Mouse (Mus musculus) gastrocnemius, adult 2 months (tissue): ENCODE measurements around the gene Acnat1. TPM values are rescaled to one million over a fixed set of nuclear protein-coding genes. Genes with fewer than 3 reads are reported as not detected.

ENCODE experiments used
- total RNA-seq, 2 experiments: library from RNA; stranded (reverse); gene quantifications; 2 replicates each; pipeline ENCODE4 v1.2.3; 2021

Acnat1 gene
- total RNA-seq, 2 experiments from 2014 or later, result not detected

Other genes with a start within 250 kb of the Acnat1 start
- not detected for gene Acnat2, start 65.8 kb downstream of the Acnat1 start, total RNA-seq
- gene Baat, start 32.6 kb upstream of the Acnat1 start, total RNA-seq, result under 1 TPM in 1 of 2 experiments, not detected in 1; 0.39 TPM
- gene Mrpl50, start 47.2 kb upstream of the Acnat1 start, total RNA-seq, result 10 to 100 TPM; 33.0 to 36.6 TPM
- 1 to 10 TPM; 4.2 to 4.4 TPM for gene Zfp189, start 47.3 kb upstream of the Acnat1 start, total RNA-seq
- not detected for gene Aldob, start 75.6 kb upstream of the Acnat1 start, total RNA-seq
- gene Tmem246, start 124.0 kb upstream of the Acnat1 start, total RNA-seq, result 10 to 100 TPM; 32.1 to 34.0 TPM
- gene Rnf20, start 158.1 kb upstream of the Acnat1 start, total RNA-seq, result 10 to 100 TPM; 32.3 to 32.6 TPM
- gene Ppp3r2, start 208.1 kb upstream of the Acnat1 start, total RNA-seq, result not detected